Mouse (Mus musculus): ENCODE results near the gene Eif2s3y.

Gene Eif2s3y

DNA sequence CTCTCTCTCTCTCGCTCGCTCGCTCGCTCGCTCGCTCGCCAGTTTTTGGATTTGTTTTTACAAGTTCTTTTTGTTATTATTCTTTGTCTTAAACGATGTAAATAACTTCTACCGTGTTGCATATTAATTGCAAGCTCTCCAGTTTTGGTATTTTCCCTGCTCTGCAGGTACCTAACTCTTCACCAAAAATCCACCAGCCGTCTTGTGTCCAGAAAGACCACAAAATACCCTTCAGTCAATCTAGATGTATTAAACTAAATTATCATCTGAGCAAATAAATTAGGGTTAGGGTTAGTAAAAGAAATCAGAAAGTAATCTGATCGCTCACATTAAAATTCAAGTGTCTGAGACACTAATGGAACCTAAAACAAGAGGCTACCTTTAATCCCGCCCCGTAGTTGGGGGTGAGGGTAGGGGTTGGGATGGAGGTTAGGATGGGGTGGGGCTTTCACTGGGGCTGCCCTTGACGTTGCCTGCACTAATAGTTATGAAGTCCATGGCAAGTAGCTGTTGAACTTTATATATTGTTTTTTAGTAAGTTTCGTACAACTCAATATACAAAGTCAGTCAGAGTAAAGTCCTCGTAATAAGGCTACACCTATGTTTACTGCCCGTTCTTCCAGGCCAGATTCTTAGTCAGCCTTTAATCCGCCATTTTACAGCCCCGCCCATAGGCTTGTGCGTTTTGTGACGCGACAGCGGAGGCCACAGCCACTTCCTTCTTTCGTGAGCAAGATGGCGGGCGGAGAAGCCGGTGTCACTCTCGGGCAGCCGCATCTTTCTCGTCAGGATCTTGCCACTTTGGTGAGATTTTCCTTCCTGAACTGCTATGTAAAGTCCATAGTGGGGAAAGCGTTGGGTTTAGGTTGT, at the start of gene Eif2s3y:
Gene Eif2s3y (plus strand): TSS at position 662 of the 870 bp plus-strand sequence.
- no peak for DNase-seq (ENCODE audit: low spot score)
